Mouse (Mus musculus) cerebellum, postnatal 4 days (tissue): ENCODE data around the gene Fanca.
"Not testable (repeated sequence)": the region's sequence is repeated elsewhere in the genome, so short reads cannot be mapped to it uniquely, and the experiment has no call there.

Experiments used
- DNase-seq, 2 experiments: peaks; one replicate each; pipeline ENCODE4 v3.0.0; 2022; ENCODE audit warnings: low spot score in 2 of 2, mixed read lengths in 1 of 2

The Fanca gene

GRCm38 (mm10) chr8:123271901-123272300 lies 46.5 kb downstream of the Fanca start:
- no peak for DNase-seq

GRCm38 (mm10) chr8:123271147-123271546 lies 47.2 kb downstream of the Fanca start:
- DNase-seq = no peak

DNA sequence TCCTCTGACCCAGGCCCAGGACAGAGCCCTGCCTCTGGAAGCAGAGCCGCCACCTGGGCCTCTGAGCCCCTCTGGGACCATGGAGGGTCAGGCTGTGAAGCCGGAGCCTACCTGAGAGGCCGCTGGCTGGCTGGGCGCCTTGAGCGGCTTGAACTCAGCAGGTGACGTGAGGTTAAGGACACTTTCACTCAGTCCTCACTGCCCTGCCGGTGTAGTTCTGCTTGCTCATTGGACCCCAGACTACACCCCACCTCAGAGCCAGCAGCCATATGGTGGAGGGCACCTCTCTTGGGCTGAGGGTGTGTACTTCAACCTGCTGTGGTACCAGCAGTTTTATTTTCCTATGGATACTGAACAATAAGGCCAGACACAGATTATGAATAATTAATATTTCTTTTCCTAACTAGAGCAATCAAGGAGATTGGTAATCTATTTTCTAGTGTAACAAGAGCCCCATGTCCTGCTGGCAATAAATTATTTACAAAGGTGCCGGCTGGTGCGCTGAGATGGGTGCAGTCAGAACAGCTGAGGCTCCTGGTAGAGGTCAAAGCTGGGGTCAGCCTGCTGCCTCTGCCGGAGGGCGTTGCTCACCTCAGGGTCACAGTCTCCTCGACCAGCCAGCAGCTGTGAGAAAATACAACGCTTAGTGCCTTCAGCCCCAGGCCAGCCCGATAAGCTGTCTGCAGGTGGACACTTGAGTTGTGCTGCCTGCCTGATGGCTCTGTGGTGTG lies 50.3 kb downstream of the Fanca start:
- DNase-seq = no peak

GRCm38 (mm10) chr8:123257593-123257992 lies 60.8 kb downstream of the Fanca start:
- not testable (repeated sequence) for DNase-seq

DNA sequence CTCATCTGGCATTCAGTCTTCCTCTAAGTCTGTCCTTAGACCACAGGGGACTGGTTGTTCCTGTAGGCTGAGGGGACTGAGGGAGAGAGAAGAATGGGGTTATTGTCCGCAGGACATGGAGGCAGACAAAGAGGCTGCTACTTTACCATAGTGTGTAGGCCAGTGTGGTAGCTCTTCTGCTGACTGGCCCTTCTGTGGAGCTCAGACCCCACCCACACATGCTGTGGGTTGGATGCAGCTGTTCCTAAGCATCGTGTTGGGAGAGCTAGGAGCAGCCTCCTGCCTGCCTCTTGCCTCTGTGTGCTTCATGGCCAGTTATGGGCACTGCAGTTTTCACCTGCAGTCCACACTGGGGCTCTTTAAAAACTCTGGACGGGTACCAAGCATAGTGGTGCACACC lies 61.3 kb downstream of the Fanca start:
- DNase-seq = no peak

- DNase-seq = no peak
Measured at GRCm38 (mm10) chr8:123255170-123255569, 63.2 kb downstream of the Fanca start.

- peak; percentile 79 to 86 for DNase-seq
Measured at GRCm38 (mm10) chr8:123254099-123254885, 64.1 kb downstream of the Fanca start, which contains the start of the genes Zfp276 and Vps9d1. Gene Zfp276, plus strand, starts transcription at chr8:123254195. Gene Vps9d1, minus strand, starts transcription at chr8:123254348.

GRCm38 (mm10) chr8:123253451-123254098 lies 64.8 kb downstream of the Fanca start:
- no peak for DNase-seq

GRCm38 (mm10) chr8:123252925-123253324 lies 65.5 kb downstream of the Fanca start:
- no peak for DNase-seq

GRCm38 (mm10) chr8:123250940-123251339 lies 67.4 kb downstream of the Fanca start:
- DNase-seq = no peak

DNA sequence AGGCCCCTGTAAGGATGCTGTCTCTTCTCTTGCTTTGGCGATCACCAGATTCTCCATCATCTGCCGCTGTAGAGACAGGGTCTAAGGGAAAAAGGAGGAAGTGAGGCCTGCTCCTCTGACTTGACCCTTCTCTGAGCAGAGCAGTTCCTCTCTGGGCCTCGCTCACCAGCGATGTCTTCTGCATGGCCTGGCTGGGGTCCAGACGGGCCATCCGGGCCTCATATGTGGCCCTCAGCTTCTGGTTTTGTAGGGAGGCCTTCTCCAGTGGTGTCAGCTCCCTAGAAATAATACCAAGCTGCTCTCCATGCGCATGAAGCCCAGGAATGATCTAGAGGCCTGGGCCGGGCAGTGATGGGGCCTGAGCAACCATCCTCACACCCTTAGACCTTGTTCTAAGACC lies 69.8 kb downstream of the Fanca start:
- DNase-seq = no peak

DNA sequence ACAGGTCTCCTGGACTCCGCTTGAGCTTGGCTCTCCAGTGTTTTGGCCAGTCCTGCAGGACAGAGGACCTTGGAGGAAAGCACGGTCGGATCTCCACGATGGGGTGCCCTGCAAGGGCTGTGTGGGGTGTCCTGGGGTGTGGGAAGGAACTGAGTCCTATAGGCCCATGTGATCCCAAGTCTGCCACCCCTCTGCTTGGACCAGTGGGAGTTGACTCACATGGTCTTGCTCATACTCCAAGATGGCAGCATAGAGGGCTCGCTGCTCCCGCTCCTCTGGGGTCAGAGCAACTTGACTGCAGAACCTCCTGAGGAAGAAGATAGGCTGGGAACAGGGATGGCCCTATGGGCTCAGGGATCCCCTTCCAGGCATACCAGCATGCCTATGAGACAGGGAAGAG lies 70.6 kb downstream of the Fanca start:
- DNase-seq = no peak

DNA sequence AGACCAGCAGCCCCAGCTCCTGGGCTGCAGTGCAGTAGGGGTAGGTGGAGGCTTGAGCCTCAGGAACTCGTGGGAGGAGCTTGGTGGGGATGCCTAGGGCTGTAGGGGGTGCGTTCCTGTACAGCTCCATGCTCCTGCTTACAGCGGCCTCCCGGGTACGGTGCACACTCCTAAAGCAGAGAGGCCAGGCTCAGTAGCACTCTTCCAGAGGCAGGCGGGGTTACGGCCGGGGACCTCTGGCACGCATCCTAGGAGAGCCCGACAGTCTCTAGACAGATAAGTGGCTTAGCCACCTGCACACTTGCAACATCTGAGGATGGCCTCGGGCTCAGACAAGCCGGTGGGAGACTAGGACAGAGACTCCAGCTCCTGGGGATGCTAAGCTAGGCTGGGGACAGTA lies 72.8 kb downstream of the Fanca start:
- no peak for DNase-seq

DNA sequence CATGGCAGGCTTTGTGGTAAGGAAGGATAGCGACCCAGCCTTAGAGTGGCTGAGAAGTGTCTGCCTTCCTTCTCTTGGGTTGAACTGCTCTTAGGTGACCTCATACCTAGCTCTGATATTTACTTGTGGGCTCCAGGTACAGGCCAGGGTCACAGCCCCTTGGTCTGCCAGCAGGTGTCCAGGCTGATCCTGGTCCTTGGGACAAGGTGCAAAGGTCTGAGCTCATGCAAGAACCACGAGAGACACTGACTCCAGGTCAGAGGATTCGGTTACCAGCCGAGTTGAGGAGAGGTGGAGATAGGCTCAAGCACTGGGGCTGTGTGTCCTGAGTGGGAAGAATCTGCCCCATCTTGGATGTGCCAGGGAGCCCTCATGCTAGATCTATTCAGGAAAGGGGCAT lies 74.0 kb downstream of the Fanca start:
- no peak for DNase-seq

DNA sequence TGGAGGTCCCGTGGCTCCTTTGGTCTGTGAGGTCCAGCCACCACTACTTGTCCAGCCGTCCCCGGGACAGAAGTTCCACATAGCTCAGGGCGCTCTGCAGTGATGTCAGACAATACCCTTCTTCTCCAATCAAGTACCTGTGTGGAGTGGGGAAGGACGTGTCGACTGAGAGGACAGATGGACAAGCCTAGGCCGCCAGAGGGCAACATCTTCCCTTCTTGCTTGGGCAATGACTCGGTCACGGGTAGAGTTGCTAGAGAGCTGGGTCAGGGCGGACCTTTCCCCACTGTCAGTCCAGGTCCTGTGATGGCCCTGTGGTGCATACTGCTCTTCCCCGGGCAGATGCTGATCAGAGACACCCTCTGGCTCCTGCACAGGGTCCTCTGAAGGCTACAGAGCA lies 75.3 kb downstream of the Fanca start:
- DNase-seq = no peak

GRCm38 (mm10) chr8:123242107-123242923 lies 76.1 kb downstream of the Fanca start:
- DNase-seq = no peak

DNA sequence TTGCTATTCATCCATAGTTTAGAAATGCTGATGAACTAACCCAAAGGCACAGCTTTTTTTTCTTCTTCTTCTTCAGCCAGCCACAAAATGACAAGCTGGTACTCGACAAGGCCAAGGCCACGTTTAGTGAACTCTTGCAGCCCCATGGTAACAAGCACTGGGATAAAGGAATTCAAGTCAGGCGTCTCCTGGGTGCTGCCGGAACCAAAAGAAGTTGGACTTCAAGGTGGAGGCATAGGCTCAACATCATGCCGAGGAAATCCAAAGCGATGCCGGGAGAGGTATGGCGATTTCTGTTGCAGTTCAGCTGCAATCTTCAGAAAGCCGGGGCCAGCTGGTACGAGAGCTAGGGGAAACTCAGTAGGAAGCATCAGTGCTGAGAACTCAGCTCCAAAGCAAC lies 79.0 kb downstream of the Fanca start:
- no peak for DNase-seq

DNA sequence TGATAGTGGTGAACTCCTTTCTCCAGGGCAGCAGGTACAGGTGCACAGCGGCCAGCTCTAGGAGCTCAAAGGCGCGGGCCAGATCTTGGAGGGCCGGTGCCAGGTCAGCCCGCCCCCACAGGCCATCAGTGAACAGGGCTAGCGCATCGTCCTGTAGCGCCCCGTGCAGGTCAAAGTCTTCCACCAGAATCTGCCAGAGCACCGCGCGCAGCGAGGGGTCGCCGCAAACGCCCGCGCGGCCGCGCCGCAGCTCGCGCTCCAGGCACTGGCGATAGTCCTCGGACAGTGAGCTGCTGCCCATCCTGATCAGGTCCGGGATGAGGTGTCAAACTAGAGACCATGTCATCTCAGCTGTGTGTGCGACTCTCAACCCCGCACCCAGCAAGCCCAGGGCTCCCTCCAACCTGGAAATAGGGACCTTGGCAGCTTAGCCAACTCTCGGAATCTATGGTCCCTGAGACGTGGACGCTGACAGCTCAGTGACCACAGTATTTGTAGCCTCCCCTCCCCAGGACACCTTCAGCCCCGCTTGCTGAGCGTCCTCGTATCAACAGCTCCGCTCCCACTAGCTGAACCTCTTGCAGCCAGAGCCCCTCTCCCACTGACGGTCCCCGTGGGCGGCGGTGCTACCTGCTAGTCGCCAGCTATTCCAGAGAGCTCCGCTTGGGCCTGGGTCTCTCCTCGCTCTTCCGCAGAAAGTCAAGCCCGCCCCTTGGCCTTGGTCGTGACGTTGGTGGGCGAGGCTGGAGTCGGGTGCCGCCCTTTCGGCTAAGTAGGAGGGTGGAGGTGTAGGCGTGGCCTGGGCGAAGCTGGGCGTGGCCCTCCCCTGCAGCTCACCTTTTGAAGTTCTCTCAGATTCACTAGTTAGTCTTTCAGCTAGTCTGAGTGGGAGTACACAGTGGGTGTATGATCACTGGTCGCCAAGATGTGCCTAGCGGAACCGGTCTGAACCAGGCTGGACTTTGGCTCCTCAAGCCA lies 82.6 kb downstream of the Fanca start, which contains the start of gene Spata2l:
Gene Spata2l (minus strand): TSS at position 714 of the 978 bp plus-strand sequence.
- peak in 1 of 2 experiments; percentile 55 for DNase-seq

GRCm38 (mm10) chr8:123234918-123235519 lies 83.4 kb downstream of the Fanca start:
- no peak for DNase-seq

DNA sequence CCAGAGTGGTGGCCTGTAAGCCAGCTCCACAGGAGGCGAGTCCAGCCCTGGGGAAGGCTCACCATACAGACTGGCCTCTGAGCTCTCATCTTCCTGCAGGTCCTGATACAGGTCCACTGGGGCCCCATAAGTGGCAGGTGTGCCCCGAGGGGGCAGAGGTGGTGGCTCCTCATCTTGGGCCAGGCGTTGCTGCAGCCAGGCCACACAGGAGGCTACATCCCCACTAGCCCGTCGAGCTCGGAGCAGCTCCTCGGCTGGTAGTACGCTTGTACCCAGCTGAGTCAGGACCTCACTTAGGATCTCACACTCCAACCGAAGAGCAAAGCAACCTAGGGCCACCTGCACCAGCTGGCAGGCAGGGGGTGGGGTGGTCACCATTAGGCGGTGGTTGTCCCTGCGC lies 84.6 kb downstream of the Fanca start:
- DNase-seq = no peak
